Mouse (Mus musculus) intestine, embryonic 16.5 days (tissue): ENCODE data around the gene Pgrmc2. TPM values are rescaled to one million over a fixed set of nuclear protein-coding genes. Genes with fewer than 3 reads are reported as not detected.

ENCODE experiments used
- ATAC-seq: fragments of 200-750 bp; cut with Nextera tagmentation; 2 replicates; pipeline ENCODE4 v1.8.0; 2017; ENCODE audit warnings: moderate TSS enrichment, moderate library complexity
- H3K27ac ChIP-seq: fragments of 300-500 bp; sonication (generic); 2 replicates; pipeline ENCODE4 v1.5.1; 2014; ENCODE audit warnings: mild to moderate bottlenecking, low read length
- H3K27me3 ChIP-seq: fragments of 300-500 bp; sonication (generic); replicated peaks from 2 replicates; pipeline ENCODE4 v1.6.1; 2014; ENCODE audit warnings: low read length, control low read depth, mixed read lengths; ENCODE audit not compliant: control insufficient read depth, insufficient read depth
- H3K36me3 ChIP-seq: fragments of 300-500 bp; sonication (generic); 2 replicates; pipeline ENCODE4 v1.6.1; 2014; ENCODE audit warnings: low read length, control low read depth; ENCODE audit not compliant: control insufficient read depth, insufficient read depth
- H3K4me1 ChIP-seq: fragments of 300-500 bp; sonication (generic); 2 replicates; pipeline ENCODE4 v1.6.1; 2014; ENCODE audit warnings: low read length, control low read depth, mixed read lengths; ENCODE audit not compliant: control insufficient read depth, insufficient read depth
- H3K4me2 ChIP-seq: fragments of 300-500 bp; sonication (generic); 2 replicates; pipeline ENCODE4 v1.6.1; 2014; ENCODE audit warnings: low read depth, low read length, control low read depth
- H3K4me3 ChIP-seq: fragments of 300-500 bp; sonication (generic); 2 replicates; pipeline ENCODE4 v1.5.1; 2014; ENCODE audit warnings: mild to moderate bottlenecking, low read length
- H3K9ac ChIP-seq: fragments of 300-500 bp; sonication (generic); 2 replicates; pipeline ENCODE4 v1.6.1; 2014; ENCODE audit warnings: low read depth, low read length
- H3K9me3 ChIP-seq: fragments of 300-500 bp; sonication (generic); 2 replicates; pipeline ENCODE4 v1.6.1; 2016; ENCODE audit warnings: low read length, control low read depth; ENCODE audit not compliant: control insufficient read depth
- WGBS: fragments of 180-500 bp; shearing (Covaris S2); extraction: QIAGEN DNeasy Blood & Tissue Kit; methylation state at CpG from one replicate; pipeline ENCODE4 v1.1.7; 2014; 5-methylcytosine and 5-hydroxymethylcytosine counted together
- polyA plus RNA-seq: library from polyadenylated mRNA; unstranded; fragments of >200 nt; fragmentation: Nextera tagmentation; extraction: Ambion mirVana; gene quantifications from 2 replicates; pipeline ENCODE4 v1.2.1, GENCODE M21; 2015

Gene Pgrmc2
- polyA plus RNA-seq = 57.6 and 70.9 TPM in 2 replicates

- no peaks in the 10 kb centered on the region for H3K36me3 ChIP-seq
- H3K9me3 ChIP-seq = no peaks in the 10 kb centered on the region
- peak within 1 kb of the TSS; percentile 98 for H3K4me3 ChIP-seq
- H3K4me1 ChIP-seq = peaks cover 18% of the 10 kb centered on the region
- ATAC-seq = peak; percentile 97
- H3K27ac ChIP-seq = peak within 1 kb of the TSS; percentile 94
- no peaks in the 10 kb centered on the region for H3K27me3 ChIP-seq
- peak within 1 kb of the TSS; percentile 88 for H3K4me2 ChIP-seq
- peak within 1 kb of the TSS; percentile 94 for H3K9ac ChIP-seq
- WGBS = under 1% methylated on average over 80 of the region's 95 CpGs
These were observed at the start of gene Pgrmc2 for GRCm38 (mm10) chr3:41082885-41083789. Gene Pgrmc2, minus strand, starts transcription at chr3:41083046.

GRCm38 (mm10) chr3:41124000-41124294 lies 41.1 kb upstream of the Pgrmc2 start:
- Histone ChIP-seq H3K4me1 (no peaks in the 10 kb centered on the region), H3K27me3 (no peaks in the 10 kb centered on the region), H3K27ac (no peak overlapping the region), H3K9me3 (no peaks in the 10 kb centered on the region), H3K36me3 (no peaks in the 10 kb centered on the region), H3K4me3 (no peak overlapping the region), H3K4me2 (no peak overlapping the region), H3K9ac (no peak overlapping the region)
- WGBS = 33% methylated on average over 12 of the region's 12 CpGs
- no peak for ATAC-seq

DNA sequence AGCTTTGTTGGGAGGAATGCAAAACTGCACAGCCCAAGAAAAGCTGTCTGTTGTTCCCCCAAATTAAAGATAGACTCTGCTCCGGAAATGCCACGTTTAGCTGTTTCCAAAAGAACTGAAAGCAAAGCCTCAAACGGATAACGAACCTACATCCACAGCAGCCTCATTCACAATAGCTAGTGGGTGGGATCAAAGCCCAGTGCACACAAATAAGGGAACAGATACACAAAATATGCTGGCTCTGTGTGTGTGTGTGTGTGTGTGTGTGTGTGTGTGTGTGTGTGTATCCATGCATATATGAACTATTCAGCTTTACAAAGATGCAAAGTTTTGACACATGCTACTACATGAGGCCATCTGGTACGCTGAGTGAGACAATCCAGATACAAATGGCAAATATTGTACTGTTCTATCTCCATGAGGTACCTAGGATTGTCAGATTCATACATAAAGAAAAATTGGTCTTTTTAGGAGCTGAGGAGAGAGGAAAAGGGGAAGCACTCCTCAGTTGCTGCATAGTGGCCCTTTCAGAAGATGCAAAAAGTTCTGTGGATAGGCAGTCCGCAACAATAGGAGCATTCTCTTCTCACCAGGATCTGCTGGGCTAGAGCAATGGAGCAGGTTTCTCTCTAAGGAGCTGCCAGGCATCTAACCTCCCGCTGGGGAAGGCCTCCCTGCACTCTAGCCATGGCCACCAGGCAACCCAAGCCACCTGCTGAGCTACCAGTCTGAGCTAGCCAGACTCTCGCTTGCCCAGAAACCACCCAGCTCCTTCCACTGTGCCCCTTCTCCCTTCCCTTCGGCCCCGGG lies 40.5 kb upstream of the Pgrmc2 start:
- Histone ChIP-seq H3K4me2 (no peak overlapping the region), H3K4me3 (no peak overlapping the region)

DNA sequence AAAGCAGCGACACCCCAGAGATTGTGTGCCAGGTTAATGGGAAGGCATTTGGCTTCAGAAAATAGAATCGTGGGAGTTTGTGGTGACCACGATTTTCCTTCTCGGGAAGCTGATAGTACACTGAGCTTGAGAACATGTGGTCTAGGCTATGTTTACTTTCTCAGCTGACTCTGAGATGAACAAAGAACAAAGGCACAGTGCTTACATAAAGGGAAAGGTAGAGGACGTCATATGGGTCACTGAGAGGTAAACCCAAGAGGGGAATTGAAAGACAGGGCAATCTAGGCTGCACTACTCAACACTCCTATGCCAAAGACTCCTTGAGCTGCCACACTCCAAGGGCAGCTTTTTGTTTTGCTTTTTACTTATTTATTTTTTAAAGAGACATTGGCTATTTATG lies 35.3 kb upstream of the Pgrmc2 start:
- Histone ChIP-seq H3K4me1 (no peaks in the 10 kb centered on the region), H3K36me3 (no peaks in the 10 kb centered on the region), H3K4me3 (no peak overlapping the region), H3K9ac (no peak overlapping the region), H3K27me3 (no peaks in the 10 kb centered on the region), H3K27ac (no peak overlapping the region), H3K9me3 (no peaks in the 10 kb centered on the region), H3K4me2 (no peak overlapping the region)
- no peak for ATAC-seq
- WGBS = 67% methylated on average over 5 of the region's 5 CpGs

More for the DNA sequence above, 40.5 kb upstream of the Pgrmc2 start:
- no peaks in the 10 kb centered on the region for H3K27me3 ChIP-seq
- ATAC-seq = no peak
- 44% methylated on average over 10 of the region's 10 CpGs for WGBS
- H3K9me3 ChIP-seq = no peaks in the 10 kb centered on the region
- H3K36me3 ChIP-seq = no peaks in the 10 kb centered on the region
- H3K27ac ChIP-seq = no peak overlapping the region
- no peaks in the 10 kb centered on the region for H3K4me1 ChIP-seq
- H3K9ac ChIP-seq = no peak overlapping the region

GRCm38 (mm10) chr3:41117447-41117846 lies 34.6 kb upstream of the Pgrmc2 start:
- H3K4me2 ChIP-seq = no peak overlapping the region
- H3K27ac ChIP-seq = no peak overlapping the region
- no peak for ATAC-seq
- H3K9ac ChIP-seq = no peak overlapping the region
- H3K9me3 ChIP-seq = no peaks in the 10 kb centered on the region
- H3K36me3 ChIP-seq = no peaks in the 10 kb centered on the region
- H3K27me3 ChIP-seq = no peaks in the 10 kb centered on the region
- no peak overlapping the region for H3K4me3 ChIP-seq
- no peaks in the 10 kb centered on the region for H3K4me1 ChIP-seq

GRCm38 (mm10) chr3:41113186-41113585 lies 30.3 kb upstream of the Pgrmc2 start:
- Histone ChIP-seq H3K9ac (no peak overlapping the region), H3K36me3 (no peaks in the 10 kb centered on the region), H3K4me2 (no peak overlapping the region), H3K9me3 (no peaks in the 10 kb centered on the region), H3K4me3 (no peak overlapping the region), H3K27ac (no peak overlapping the region), H3K4me1 (peaks cover 2% of the 10 kb centered on the region), H3K27me3 (no peaks in the 10 kb centered on the region)
- WGBS = 81% methylated on average over 5 of the region's 5 CpGs
- ATAC-seq = no peak

- no peak for ATAC-seq
- Histone ChIP-seq H3K36me3 (no peaks in the 10 kb centered on the region), H3K4me2 (peak overlapping the region; percentile 31; the same call in 1 of the 2 replicates), H3K4me3 (no peak overlapping the region), H3K27me3 (no peaks in the 10 kb centered on the region), H3K4me1 (peaks cover 10% of the 10 kb centered on the region), H3K9ac (0 out of 2 replicates have a peak overlapping the region, but pooled peaks have one; percentile 6), H3K9me3 (no peaks in the 10 kb centered on the region), H3K27ac (no peak overlapping the region)
- WGBS = 28% methylated on average over 6 of the region's 6 CpGs
These were observed 25.5 kb upstream of the Pgrmc2 start for GRCm38 (mm10) chr3:41108306-41108785.

DNA sequence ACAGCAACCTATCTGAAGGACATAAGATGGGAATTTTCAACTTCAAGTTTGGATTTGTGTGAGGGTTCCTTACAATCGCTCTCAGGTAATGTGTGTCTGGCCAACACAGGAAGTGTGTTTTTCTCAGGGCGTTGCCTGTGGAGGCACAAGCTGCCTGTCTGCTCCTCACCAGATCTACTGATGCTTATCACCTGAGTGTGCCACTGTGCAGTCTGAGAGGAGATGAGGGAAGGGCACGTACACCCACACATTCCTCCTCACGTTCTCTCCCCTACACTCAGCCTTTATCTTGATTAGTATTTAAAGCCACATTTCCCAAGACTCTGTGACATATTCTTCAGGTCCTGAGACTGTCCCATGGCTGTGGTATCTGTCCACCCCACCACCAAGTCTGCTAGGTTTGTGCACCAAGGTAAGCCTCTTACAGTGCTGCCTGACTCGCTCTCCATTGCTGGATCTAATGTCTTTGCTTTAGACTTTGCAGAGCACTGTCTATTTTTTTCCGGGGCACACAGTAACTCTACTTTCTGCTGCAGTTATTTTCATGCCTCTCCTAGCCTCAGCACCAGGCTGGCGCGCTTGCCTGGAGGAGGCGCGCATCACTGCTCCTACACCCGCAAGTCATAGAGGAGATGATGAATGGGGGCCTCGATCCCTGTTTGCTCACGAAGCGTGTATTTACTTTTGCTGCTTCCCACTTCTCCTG lies 24.9 kb upstream of the Pgrmc2 start:
- H3K36me3 ChIP-seq = no peaks in the 10 kb centered on the region
- 0 out of 2 replicates have a peak overlapping the region, but pooled peaks have one; percentile 6 for H3K9ac ChIP-seq
- no peaks in the 10 kb centered on the region for H3K9me3 ChIP-seq
- H3K4me2 ChIP-seq = peak overlapping the region; percentile 31; the same call in 1 of the 2 replicates
- H3K27me3 ChIP-seq = no peaks in the 10 kb centered on the region
- no peak overlapping the region for H3K27ac ChIP-seq
- ATAC-seq = peak; percentile 78
- 36% methylated on average over 14 of the region's 14 CpGs for WGBS
- H3K4me3 ChIP-seq = no peak overlapping the region
- H3K4me1 ChIP-seq = peaks cover 10% of the 10 kb centered on the region

DNA sequence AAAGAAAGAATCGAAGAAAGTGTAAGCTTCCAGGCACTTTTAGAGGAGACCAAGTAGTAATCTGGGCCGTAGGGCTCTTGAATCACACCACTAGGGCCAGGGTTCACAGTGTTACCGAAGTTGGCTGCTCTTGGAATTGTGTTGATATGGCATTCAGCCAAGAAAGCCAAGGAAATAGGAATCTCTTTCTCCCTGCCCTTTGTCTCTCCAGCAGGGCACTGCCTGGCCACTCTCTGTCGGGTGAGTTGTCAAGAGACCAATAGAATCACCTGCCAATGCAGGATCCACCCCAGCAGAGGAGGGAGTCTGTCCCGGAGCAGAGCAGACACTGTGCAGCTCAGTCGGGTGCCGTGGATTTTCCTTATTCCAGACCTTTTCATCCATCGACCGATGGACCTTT lies 19.1 kb upstream of the Pgrmc2 start:
- Histone ChIP-seq H3K9me3 (no peaks in the 10 kb centered on the region), H3K4me2 (no peak overlapping the region), H3K4me1 (no peaks in the 10 kb centered on the region), H3K9ac (no peak overlapping the region), H3K27ac (peak overlapping the region; percentile 78), H3K27me3 (no peaks in the 10 kb centered on the region), H3K4me3 (no peak overlapping the region), H3K36me3 (no peaks in the 10 kb centered on the region)
- WGBS = 76% methylated on average over 9 of the region's 9 CpGs
- ATAC-seq = peak; percentile 94
